Mouse (Mus musculus): ENCODE results near the gene Arid1b.

GRCm38 (mm10) chr17:5228616-5229250 is 234.6 kb downstream of the Arid1b start:
- TF ChIP-seq GATA1 (IDR thresholded peaks at IDR 0.05; ENCODE audit: low read length): no peak
- TF ChIP-seq TAL1 (IDR thresholded peaks at IDR 0.05; ENCODE audit: low read length): no peak
